Mouse (Mus musculus): Measurements from ENCODE around the gene C1galt1c1. TPM values are rescaled to one million over a fixed set of nuclear protein-coding genes. Genes with fewer than 3 reads are reported as not detected.

C1galt1c1 gene
- total RNA-seq (2021) = 10 to 100 TPM; 25.8 to 27.9 TPM

- DNase-seq = peak; percentile 84 to 85
Observed at GRCm38 (mm10) chrX:38634801-38635637, at the start of gene C1galt1c1. Gene C1galt1c1 (minus strand): TSS chrX:38635087.

- DNase-seq = no peak
Observed at GRCm38 (mm10) chrX:38681972-38682371, 47.1 kb upstream of the C1galt1c1 start.

GRCm38 (mm10) chrX:38669111-38669903, 34.4 kb upstream of the C1galt1c1 start:
- no peak for DNase-seq

GRCm38 (mm10) chrX:38656206-38656883, 21.5 kb upstream of the C1galt1c1 start:
- DNase-seq = no peak

GRCm38 (mm10) chrX:38654681-38655080, 19.8 kb upstream of the C1galt1c1 start:
- no peak for DNase-seq

- DNase-seq = no peak
Observed at GRCm38 (mm10) chrX:38653181-38653580, 18.3 kb upstream of the C1galt1c1 start.

GRCm38 (mm10) chrX:38651167-38651566, 16.3 kb upstream of the C1galt1c1 start:
- DNase-seq = no peak

- no peak for DNase-seq
Observed at GRCm38 (mm10) chrX:38650404-38651039, 15.6 kb upstream of the C1galt1c1 start.

- DNase-seq = no peak
Observed at GRCm38 (mm10) chrX:38642183-38642582, 7.3 kb upstream of the C1galt1c1 start.

GRCm38 (mm10) chrX:38641435-38641834, 6.5 kb upstream of the C1galt1c1 start:
- no peak for DNase-seq

GRCm38 (mm10) chrX:38635638-38635931, 698 bp upstream of the C1galt1c1 start:
- no peak for DNase-seq

- DNase-seq = peak; percentile 6 to 16
Observed at GRCm38 (mm10) chrX:38600995-38601369, 33.9 kb downstream of the C1galt1c1 start.

GRCm38 (mm10) chrX:38600177-38600994, 34.5 kb downstream of the C1galt1c1 start, which contains the start of gene Mcts1:
Gene Mcts1 (plus strand): TSS chrX:38600578.
- peak; percentile 68 to 70 for DNase-seq

GRCm38 (mm10) chrX:38593180-38593889, 41.6 kb downstream of the C1galt1c1 start:
- no peak for DNase-seq

GRCm38 (mm10) chrX:38591749-38592148, 43.1 kb downstream of the C1galt1c1 start:
- DNase-seq = no peak

- DNase-seq = no peak
Observed at GRCm38 (mm10) chrX:38589827-38590226, 45.1 kb downstream of the C1galt1c1 start.

GRCm38 (mm10) chrX:38583261-38583660, 51.6 kb downstream of the C1galt1c1 start:
- DNase-seq = no peak

GRCm38 (mm10) chrX:38581140-38581539, 53.7 kb downstream of the C1galt1c1 start:
- DNase-seq = no peak
